Mouse (Mus musculus): ENCODE measurements around the gene Gm29797. TPM values are rescaled to one million over a fixed set of nuclear protein-coding genes. Genes with fewer than 3 reads are reported as not detected.

Gene Gm29797
- total RNA-seq (2021), result not detected
- long read RNA-seq, partial matches to known transcripts, result 0 of 1 reads
- long read RNA-seq, other reads (novel, unspliced or antisense), result 1 of 1 reads

DNA sequence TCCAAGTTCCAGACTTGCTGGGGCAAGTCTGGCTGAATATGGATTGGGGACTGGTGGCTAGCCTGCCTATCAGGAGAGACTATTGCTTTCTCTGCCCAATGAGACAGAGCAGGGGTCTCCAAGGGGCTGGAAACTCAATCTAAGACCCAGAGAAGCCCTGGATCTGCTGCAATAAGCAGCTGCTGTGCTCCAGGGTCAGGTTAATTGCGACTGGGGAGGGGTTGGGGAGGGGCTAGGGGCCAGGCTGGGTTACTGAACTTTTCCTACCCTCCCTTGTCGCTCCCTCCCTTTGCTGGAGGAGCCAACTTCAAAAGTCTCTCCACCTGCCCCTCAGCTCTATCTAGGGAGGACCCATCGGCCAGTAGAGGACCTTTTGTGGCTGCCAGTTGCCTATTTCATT, at the start of gene Gm29797:
TSS of gene Gm29797 (plus strand) at position 301 of the 400 bp plus-strand sequence.
- DNase-seq (ENCODE audit: low spot score in 2 of 2), result no peak

DNA sequence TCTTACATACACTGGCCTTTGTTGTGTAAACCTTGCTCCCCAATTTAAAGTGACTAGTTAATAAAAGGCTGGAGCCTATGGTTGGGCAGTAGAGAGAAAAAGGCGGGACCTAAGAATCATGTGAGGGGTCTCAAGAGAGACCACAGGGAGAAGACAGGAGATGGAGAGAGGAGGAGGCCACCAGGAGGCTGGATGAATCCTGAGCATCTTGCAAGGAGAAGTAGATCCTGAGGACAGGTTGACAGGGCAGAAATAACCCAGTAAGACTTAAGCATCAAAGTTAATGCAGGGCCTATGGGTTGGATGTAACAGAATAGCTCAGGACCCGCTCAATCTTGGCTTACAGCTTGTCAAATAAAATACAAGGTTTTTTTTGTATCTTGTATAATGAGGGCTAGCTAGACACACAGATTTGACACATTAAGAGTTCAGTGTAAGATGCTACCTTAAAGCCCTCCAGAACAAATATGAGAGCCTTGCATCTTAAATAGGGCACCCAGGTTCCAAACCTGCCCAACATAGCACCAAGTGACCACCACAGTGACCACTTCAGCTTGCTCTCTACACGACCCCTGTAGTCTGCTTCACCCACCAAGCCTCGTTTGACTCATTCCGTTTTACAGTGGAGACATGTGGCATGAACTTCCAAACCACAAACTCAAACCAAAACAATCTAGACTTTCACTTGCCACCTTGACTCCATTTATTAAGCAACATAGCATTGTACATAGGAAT, 37.9 kb upstream of the Gm29797 start:
- DNase-seq (ENCODE audit: low spot score in 2 of 2), result no peak

DNA sequence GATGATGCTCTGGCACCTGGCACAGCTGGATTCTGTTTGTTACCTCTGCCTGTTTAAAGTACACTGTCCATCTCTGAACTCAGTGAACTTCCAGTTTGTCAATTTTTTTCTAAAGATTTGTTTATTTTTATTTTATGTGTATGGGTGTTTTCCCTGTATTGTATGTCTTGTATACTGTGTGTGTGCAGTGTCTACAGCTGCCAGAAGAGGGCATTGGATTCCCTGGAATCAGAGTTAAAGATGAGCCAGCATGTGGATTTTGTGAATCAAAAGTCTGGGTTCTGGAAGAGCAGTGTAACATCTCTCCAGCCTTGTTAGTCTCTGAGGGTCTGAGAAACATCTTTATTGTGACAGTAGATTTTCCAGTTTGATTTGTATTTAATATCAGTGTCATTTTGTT, 33.4 kb upstream of the Gm29797 start:
- peak; percentile 34 to 41 for DNase-seq (ENCODE audit: low spot score in 2 of 2)

DNA sequence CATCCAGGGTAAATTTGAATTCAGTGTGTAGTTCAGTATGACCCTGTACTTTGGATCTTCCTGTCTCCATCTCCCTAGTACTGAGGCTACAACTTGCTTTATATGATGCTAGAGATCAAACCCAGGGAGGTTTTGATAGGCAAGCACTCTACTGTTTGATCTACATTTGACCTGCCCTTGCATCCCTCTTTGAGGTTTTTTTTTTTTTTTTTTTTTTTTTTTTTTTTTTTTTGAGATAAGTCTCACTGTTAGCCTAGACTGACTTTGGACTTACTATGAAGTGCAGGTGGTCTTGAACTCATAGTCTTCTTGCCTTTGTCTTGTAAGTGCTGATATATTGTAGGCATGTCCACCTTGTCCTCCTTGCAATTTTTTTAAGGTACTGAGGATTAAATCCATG, 28.4 kb upstream of the Gm29797 start:
- no peak for DNase-seq (ENCODE audit: low spot score in 2 of 2)

GRCm38 (mm10) chr2:181632624-181633023, 24.2 kb upstream of the Gm29797 start:
- DNase-seq (ENCODE audit: low spot score in 2 of 2), result no peak

GRCm38 (mm10) chr2:181635865-181636264, 21.0 kb upstream of the Gm29797 start:
- no peak for DNase-seq (ENCODE audit: low spot score in 2 of 2)

- DNase-seq (ENCODE audit: low spot score in 2 of 2), result peak in 1 of 2 experiments; percentile 43
Observed at GRCm38 (mm10) chr2:181644361-181644760, 12.5 kb upstream of the Gm29797 start.

DNA sequence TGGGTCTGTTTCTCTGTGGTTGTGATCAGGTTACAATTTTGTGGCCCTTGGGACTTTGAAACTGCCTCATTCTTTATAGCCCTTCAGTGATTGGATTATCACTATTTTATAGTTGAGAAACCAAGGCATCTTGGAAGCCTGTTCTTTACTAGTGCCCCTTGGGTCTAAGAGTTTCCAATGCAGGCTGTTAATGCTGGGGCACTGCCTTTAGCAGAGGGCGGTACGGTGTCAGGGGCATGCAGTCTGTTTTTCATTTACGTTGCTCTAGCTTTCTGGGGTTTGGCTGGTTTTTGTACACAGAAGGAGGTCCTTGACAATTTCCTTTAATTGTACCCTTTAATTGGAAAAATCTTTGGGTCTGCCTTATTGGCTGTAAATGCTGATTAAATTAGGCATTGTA, 11.2 kb upstream of the Gm29797 start:
- DNase-seq (ENCODE audit: low spot score in 2 of 2), result no peak

- DNase-seq (ENCODE audit: low spot score in 2 of 2), result no peak
Observed at GRCm38 (mm10) chr2:181646626-181647472, 10.0 kb upstream of the Gm29797 start.

DNA sequence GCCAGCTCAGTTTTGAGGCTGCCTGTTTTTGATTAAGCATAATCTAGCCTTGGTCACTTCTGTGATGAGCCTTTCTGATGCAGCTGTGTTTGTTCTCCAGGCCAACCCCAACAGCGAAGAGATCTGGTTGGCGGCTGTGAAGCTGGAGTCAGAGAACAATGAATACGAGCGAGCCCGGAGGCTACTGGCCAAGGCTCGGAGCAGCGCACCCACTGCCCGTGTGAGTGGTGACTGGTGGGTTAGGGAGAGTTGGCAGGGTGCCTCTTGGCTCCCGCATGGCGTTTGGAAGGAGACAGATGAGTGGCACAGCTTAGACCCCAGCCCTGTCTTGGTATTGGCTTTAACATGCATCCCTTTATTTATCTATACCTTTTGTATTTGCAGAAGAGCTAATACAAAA, 7.9 kb upstream of the Gm29797 start:
- no peak for DNase-seq (ENCODE audit: low spot score in 2 of 2)

- no peak for DNase-seq (ENCODE audit: low spot score in 2 of 2)
Observed at GRCm38 (mm10) chr2:181653065-181653464, 3.8 kb upstream of the Gm29797 start.

DNA sequence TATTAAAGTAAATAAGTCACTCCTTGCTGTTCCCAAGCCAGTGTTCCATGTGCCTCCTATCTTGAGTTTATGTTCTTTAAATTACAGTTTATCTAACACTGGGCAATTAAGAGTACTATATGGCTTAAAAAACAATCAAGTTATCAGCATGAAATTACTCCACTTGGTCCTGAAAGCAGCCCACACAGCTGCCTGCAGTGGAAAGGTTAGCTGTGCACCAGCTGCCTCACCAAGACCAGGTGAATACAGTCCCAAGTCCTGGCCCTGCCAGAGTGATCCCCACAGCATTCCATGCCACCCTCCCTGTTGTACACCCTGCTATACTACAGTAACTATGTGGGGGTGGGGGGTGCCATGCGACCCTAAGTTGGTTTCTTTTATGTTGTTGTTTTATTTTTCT, 3.3 kb upstream of the Gm29797 start:
- no peak for DNase-seq (ENCODE audit: low spot score in 2 of 2)

- DNase-seq (ENCODE audit: low spot score in 2 of 2), result no peak
Observed at GRCm38 (mm10) chr2:181657441-181657840, 607 bp downstream of the Gm29797 start.

DNA sequence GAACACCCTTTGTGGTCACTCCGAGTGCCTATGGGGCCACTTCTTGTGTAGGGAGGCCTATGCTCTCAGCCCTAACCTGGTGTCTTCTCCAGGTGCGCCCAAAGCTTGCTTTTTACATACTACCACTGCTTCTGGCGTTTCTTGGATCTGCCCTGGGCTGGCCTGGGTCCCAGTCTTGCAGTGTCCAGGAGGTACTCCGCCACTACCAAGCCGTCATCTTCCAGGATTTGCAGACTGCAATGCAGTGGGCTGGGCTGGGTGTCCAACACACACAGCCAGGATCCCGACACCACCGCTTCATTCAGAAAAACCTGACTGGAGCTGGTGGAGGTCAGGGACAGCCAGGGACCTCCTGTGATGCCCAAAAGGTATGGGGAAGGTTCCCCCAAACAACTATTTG, 1.7 kb downstream of the Gm29797 start:
- DNase-seq (ENCODE audit: low spot score in 2 of 2), result no peak

DNA sequence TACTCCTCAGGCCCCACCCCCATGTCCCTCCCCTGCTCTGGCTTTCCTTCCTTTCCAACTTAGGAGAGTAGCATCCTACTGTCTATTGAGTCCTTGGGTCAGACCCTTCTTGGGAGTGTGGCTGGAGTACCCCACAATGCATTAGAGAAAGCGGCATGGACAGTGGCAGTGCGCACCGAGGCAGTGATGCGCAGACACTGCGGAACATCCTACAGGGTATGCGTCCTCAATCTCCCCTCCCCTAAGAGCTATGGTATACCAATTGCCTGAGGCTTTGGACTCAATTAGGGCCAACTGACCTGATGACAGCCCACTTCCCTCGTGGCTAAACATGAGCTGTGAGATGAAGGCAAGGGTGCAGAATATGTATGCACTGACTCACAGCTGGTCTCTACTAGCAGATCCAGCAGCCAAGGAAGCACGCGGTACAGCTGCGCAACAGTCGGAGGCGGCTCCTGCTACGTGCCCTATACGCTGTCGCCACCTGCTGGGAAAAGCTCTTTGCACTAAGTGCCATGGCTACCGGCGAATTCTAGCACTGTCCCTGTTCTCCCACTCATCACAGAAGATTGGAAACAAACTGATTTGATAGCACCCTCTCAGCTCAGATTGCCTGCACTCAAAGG, 2.2 kb downstream of the Gm29797 start:
- peak in 1 of 2 experiments; percentile 62 for DNase-seq (ENCODE audit: low spot score in 2 of 2)

DNA sequence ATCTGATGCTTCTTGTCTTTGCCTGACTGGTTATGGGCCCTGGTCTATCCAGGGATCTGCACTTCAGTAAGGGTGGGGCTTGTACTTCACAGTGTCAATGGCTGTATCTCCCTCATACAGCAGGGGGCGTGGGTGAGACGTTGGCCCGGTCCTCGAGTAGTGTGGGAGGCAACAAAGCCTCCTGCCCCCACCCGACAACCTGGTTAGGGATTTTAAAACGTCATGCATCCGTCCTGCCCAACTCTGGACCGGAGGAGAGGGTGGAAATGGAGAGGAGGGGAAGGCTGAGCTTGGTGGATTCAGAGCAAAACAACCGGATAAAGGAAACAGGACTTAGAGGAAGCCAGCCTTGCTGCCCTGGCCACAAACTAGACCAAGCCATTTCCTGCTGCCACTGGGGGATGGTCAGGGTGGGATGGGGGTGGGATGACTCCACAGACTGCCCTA, 2.8 kb downstream of the Gm29797 start:
- peak; percentile 88 to 89 for DNase-seq (ENCODE audit: low spot score in 2 of 2)

DNA sequence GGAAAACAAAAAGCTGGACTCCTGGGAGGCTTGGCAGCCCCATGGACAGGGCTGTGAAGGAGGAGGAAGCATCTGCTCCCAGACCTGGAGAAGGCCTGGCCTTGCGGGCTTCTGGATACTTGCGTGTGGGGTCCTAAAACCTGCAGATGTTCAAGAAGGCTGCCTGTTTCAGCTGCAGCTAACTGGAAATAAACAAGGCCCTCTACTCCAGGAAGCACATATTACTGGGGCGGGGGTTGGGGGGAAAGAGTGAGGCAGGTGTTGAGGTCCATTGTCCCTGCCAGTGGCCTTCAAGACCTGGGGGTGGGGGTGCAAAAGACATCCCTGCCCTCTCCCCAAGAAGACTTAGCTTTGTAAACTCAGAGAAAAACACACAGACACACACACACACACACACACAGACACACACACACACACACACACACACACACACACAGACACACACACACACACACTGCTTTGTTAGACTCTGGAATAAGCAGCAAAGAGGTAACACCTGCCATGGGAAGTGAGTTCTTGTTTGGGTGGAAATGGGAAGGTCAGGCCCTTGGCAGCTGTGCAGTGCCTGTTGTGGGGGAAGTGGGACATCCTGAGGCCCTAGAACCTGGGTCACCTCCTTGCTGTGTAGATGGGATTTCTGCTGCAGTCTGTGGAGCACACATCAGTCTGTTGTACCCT, 5.9 kb downstream of the Gm29797 start:
- no peak for DNase-seq (ENCODE audit: low spot score in 2 of 2)

- no peak for DNase-seq (ENCODE audit: low spot score in 2 of 2)
Observed at GRCm38 (mm10) chr2:181663298-181663630, 6.4 kb downstream of the Gm29797 start.

- no peak for DNase-seq (ENCODE audit: low spot score in 2 of 2)
Observed at GRCm38 (mm10) chr2:181670285-181670912, 13.6 kb downstream of the Gm29797 start.

DNA sequence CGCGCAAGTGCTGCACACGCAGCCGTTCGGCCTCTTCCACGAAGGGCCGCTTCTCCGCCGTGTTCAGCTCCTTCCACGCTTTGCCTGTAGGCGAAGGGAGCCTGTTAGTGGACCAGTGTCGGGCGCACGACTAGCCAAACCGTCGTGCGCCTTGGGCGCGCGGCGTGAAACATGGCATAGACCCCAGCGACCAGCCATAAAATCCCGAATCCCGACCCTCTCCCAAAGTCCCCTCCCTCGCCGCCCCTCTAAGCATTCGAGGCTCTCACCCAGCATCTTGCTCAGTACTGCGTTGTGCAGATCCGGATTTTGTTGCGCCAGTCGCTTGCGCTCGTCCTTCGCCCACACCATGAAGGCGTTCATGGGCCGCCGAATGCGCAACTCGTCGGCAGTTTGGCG, 14.1 kb downstream of the Gm29797 start:
- DNase-seq (ENCODE audit: low spot score in 2 of 2), result no peak

- no peak for DNase-seq (ENCODE audit: low spot score in 2 of 2)
Observed at GRCm38 (mm10) chr2:181671326-181671725, 14.5 kb downstream of the Gm29797 start, which contains the start of gene Sox18. TSS of gene Sox18 (minus strand) at chr2:181671640.
